Mouse (Mus musculus): ENCODE data around the gene Igf2bp1.

DNA sequence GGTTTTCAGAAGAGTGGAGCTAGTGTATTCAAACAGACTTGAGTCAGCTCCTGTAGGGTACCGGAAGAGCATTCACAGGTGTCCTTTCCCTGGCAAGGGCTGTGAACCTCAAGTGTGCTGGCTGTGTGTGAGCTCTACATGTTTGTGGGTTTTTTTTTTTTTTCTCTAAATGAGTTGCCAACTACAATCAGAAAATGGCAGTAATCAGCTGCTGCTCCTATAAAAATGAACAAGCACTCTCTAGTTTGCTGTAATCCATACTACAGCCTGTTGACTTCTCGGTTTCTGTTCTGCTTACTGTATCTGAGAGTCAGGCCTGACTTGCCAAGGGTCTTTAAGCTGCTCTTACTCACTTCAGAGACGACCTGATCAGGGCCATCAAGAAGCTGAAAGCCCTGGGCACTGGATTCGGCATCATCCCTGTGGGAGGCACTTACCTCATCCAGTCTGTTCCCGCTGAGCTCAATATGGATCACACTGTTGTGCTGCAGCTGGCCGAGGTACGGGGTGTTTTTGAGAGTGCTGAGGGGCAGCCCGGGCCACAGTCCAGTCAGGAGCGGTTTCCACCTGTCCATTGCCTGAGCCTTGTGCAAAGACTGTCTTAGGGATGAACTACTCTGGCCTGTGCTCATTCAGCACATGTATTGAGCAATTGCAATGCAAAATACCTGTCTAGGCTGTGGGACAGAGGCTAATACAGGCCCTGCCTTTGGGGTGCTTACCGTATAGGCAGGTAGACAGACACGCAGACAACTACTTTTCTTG is 39.2 kb upstream of the Igf2bp1 start:
- no peak for TF ChIP-seq CTCF (conservative IDR thresholded peaks at IDR 0.05; ENCODE audit: low read length)
- no peak for TF ChIP-seq POU5F1 (IDR thresholded peaks at IDR 0.05; ENCODE audit: borderline replicate concordance, low read length)
- TF ChIP-seq NANOG (IDR thresholded peaks at IDR 0.05; ENCODE audit: borderline replicate concordance, low read length), result no peak

Data from E14TG2a.4 (cell line).